Mouse (Mus musculus) thymus, adult 2 months (tissue): ENCODE measurements around the gene Mboat7. TPM values are rescaled to one million over a fixed set of nuclear protein-coding genes. Genes with fewer than 3 reads are reported as not detected.

ENCODE experiments used
- DNase-seq: peaks from one replicate; pipeline ENCODE4 v3.0.0; 2021
- H3K27ac ChIP-seq: fragments of 200-500 bp; 2 replicates; pipeline ENCODE4 v1.5.1; 2012; ENCODE audit warnings: low read length, control low read depth; ENCODE audit not compliant: control insufficient read depth, insufficient read depth
- H3K27me3 ChIP-seq: fragments of 200-500 bp; 2 replicates; pipeline ENCODE4 v1.6.1; 2012; ENCODE audit warnings: mild to moderate bottlenecking, low read length, moderate library complexity, mixed read lengths; ENCODE audit not compliant: control insufficient read depth, insufficient read depth
- H3K36me3 ChIP-seq: fragments of 200-500 bp; 2 replicates; pipeline ENCODE4 v1.6.1; 2012; ENCODE audit warnings: mild to moderate bottlenecking, low read length, moderate library complexity; ENCODE audit not compliant: control insufficient read depth, insufficient read depth
- H3K4me1 ChIP-seq: fragments of 200-500 bp; replicated peaks from 2 replicates; pipeline ENCODE4 v1.6.1; 2012; ENCODE audit warnings: low read length; ENCODE audit not compliant: control insufficient read depth, insufficient read depth
- H3K4me3 ChIP-seq: fragments of 200-500 bp; 2 replicates; pipeline ENCODE4 v1.5.1; 2012; ENCODE audit warnings: mild to moderate bottlenecking, low read length, control low read depth, moderate library complexity; ENCODE audit not compliant: control insufficient read depth, insufficient read depth
- CTCF ChIP-seq: fragments of 200-500 bp; IDR thresholded peaks from 2 replicates; pipeline ENCODE4 v1.5.1; 2012; ENCODE audit warnings: mild to moderate bottlenecking, control low read depth, low read length, moderate library complexity, borderline replicate concordance; ENCODE audit not compliant: control insufficient read depth, poor library complexity, insufficient read depth; ENCODE audit errors: extremely low read depth
- POLR2A ChIP-seq: fragments of 200-500 bp; IDR thresholded peaks from 2 replicates; pipeline ENCODE4 v1.6.1; 2012; ENCODE audit warnings: mild to moderate bottlenecking, low read length, control low read depth, moderate library complexity; ENCODE audit not compliant: control insufficient read depth, poor library complexity, insufficient read depth; ENCODE audit errors: extremely low read depth
- WGBS: fragments of 180-500 bp; shearing (Covaris S2); methylation state at CpG from one replicate; pipeline ENCODE4 v1.1.7; 2018; 5-methylcytosine and 5-hydroxymethylcytosine counted together
- polyA plus RNA-seq: library from polyadenylated mRNA; depleted of rRNA; stranded (reverse); fragments of >200 nt; gene quantifications from 2 replicates; pipeline ENCODE4 v1.2.3, GENCODE M21; 2012

The Mboat7 gene
- polyA plus RNA-seq, 1 experiment: 75.5 TPM

- TF ChIP-seq POLR2A: no peak; the same call in 1 of the 2 replicates
- TF ChIP-seq CTCF: no peak
- DNase-seq: no peak
- Histone ChIP-seq H3K27ac (peak within 1 kb of the TSS; percentile 77), H3K4me3 (peak within 1 kb of the TSS; percentile 69), H3K4me1 (peaks cover 16% of the 10 kb centered on the region), H3K27me3 (no peaks in the 10 kb centered on the region), H3K36me3 (no peaks in the 10 kb centered on the region)
- under 1% methylated on average over 49 of the region's 49 CpGs for WGBS
These were observed 839 bp downstream of the Mboat7 start, which contains the start of gene Tsen34 for GRCm38 (mm10) chr7:3692382-3692986. Tsen34 (plus strand) TSS chr7:3692863.

- no peak for DNase-seq
- TF ChIP-seq POLR2A: no peak
- no peak for TF ChIP-seq CTCF
These were observed 1.4 kb downstream of the Mboat7 start for GRCm38 (mm10) chr7:3691919-3692318.

GRCm38 (mm10) chr7:3685400-3686187, 7.7 kb downstream of the Mboat7 start:
- H3K27me3 ChIP-seq: no peaks in the 10 kb centered on the region
- H3K27ac ChIP-seq: no peak overlapping the region
- H3K4me3 ChIP-seq: no peak overlapping the region
- no peaks in the 10 kb centered on the region for H3K36me3 ChIP-seq
- no peak for DNase-seq
- WGBS: 97% methylated on average over 31 of the region's 31 CpGs
- TF ChIP-seq CTCF: no peak
- no peak for TF ChIP-seq POLR2A
- H3K4me1 ChIP-seq: no peaks in the 10 kb centered on the region

More at GRCm38 (mm10) chr7:3691919-3692318, 1.4 kb downstream of the Mboat7 start:
- H3K27me3 ChIP-seq: no peaks in the 10 kb centered on the region
- no peaks in the 10 kb centered on the region for H3K36me3 ChIP-seq
- H3K27ac ChIP-seq: no peak overlapping the region; the same call in 1 of the 2 replicates
- peak overlapping the region; percentile 69 for H3K4me3 ChIP-seq
- WGBS: 15% methylated on average over 3 of the region's 3 CpGs
- peaks cover 16% of the 10 kb centered on the region for H3K4me1 ChIP-seq

GRCm38 (mm10) chr7:3684698-3685097, 8.6 kb downstream of the Mboat7 start:
- no peaks in the 10 kb centered on the region for H3K27me3 ChIP-seq
- no peaks in the 10 kb centered on the region for H3K4me1 ChIP-seq
- DNase-seq: no peak
- TF ChIP-seq POLR2A: no peak
- TF ChIP-seq CTCF: no peak
- H3K27ac ChIP-seq: no peak overlapping the region
- H3K4me3 ChIP-seq: no peak overlapping the region
- 97% methylated on average over 8 of the region's 8 CpGs for WGBS
- no peaks in the 10 kb centered on the region for H3K36me3 ChIP-seq

- Histone ChIP-seq H3K4me1 (no peaks in the 10 kb centered on the region), H3K4me3 (no peak overlapping the region), H3K27ac (no peak overlapping the region), H3K36me3 (no peaks in the 10 kb centered on the region), H3K27me3 (no peaks in the 10 kb centered on the region)
- no peak for DNase-seq
- WGBS: 95% methylated on average over 10 of the region's 10 CpGs
- TF ChIP-seq CTCF (no peak), POLR2A (no peak)
These were observed 9.3 kb downstream of the Mboat7 start for GRCm38 (mm10) chr7:3683908-3684550.

- no peak for TF ChIP-seq POLR2A
- no peak for TF ChIP-seq CTCF
These were observed 16.0 kb downstream of the Mboat7 start, which contains the start of gene Tmc4 for GRCm38 (mm10) chr7:3677342-3677741. Tmc4 (minus strand) TSS chr7:3677553.

More at GRCm38 (mm10) chr7:3677342-3677741, 16.0 kb downstream of the Mboat7 start, which contains the start of gene Tmc4:
- H3K36me3 ChIP-seq: no peaks in the 10 kb centered on the region
- no peaks in the 10 kb centered on the region for H3K27me3 ChIP-seq
- WGBS: 92% methylated on average over 9 of the region's 9 CpGs
- peaks cover 4% of the 10 kb centered on the region; the same call in 1 of the 2 replicates for H3K4me1 ChIP-seq
- no peak within 1 kb of the TSS for H3K4me3 ChIP-seq
- DNase-seq: no peak
- no peak within 1 kb of the TSS for H3K27ac ChIP-seq
